Mouse (Mus musculus) E14TG2a.4 (cell line): ENCODE results near the gene Aff3.

ENCODE experiments used
- CTCF ChIP-seq: conservative IDR thresholded peaks from 2 replicates; pipeline ENCODE4 v1.5.1; 2014; ENCODE audit warnings: low read length
- NANOG ChIP-seq: IDR thresholded peaks from 2 replicates; pipeline ENCODE4 v1.6.1; 2014; ENCODE audit warnings: borderline replicate concordance, low read length, mixed read lengths
- POU5F1 ChIP-seq: IDR thresholded peaks from 2 replicates; pipeline ENCODE4 v1.6.1; 2014; ENCODE audit warnings: low read length, borderline replicate concordance

GRCm38 (mm10) chr1:38150086-38150485, 514.7 kb downstream of the Aff3 start:
- no peak for TF ChIP-seq CTCF
- TF ChIP-seq NANOG = no peak
- no peak for TF ChIP-seq POU5F1
